Mouse (Mus musculus): ENCODE measurements at regions not wholly inside any gene's neighbourhood (a gene's known extent, or its start where the extent isn't known, plus 50 kb on each side); places are given as distances from the start of the nearest gene placed in this dataset.

- peak; percentile 27 for DNase-seq (ENCODE audit: low spot score)
Observed at GRCm38 (mm10) chr1:186444701-186445131, 261.1 kb downstream of the Tgfb2 start.

GRCm38 (mm10) chr1:186442160-186442559, 263.6 kb downstream of the Tgfb2 start:
- DNase-seq (ENCODE audit: low spot score): no peak

- no peak for DNase-seq (ENCODE audit: low spot score)
Observed at GRCm38 (mm10) chr1:186435336-186435972, 270.3 kb downstream of the Tgfb2 start.

- no peak for DNase-seq (ENCODE audit: low spot score)
Observed at GRCm38 (mm10) chr1:186434782-186435181, 271.0 kb downstream of the Tgfb2 start.

GRCm38 (mm10) chr1:186434007-186434406, 271.8 kb downstream of the Tgfb2 start:
- DNase-seq (ENCODE audit: low spot score): no peak

- DNase-seq (ENCODE audit: low spot score): no peak
Observed at GRCm38 (mm10) chr1:186433169-186433665, 272.6 kb downstream of the Tgfb2 start.

GRCm38 (mm10) chr1:186425421-186425820, 280.4 kb downstream of the Tgfb2 start:
- DNase-seq (ENCODE audit: low spot score): no peak

- no peak for DNase-seq (ENCODE audit: low spot score)
Observed at GRCm38 (mm10) chr1:186424084-186424483, 281.7 kb downstream of the Tgfb2 start.

- DNase-seq (ENCODE audit: low spot score): no peak
Observed at GRCm38 (mm10) chr1:186417101-186417500, 288.7 kb downstream of the Tgfb2 start.

- DNase-seq (ENCODE audit: low spot score): no peak
Observed at GRCm38 (mm10) chr1:186415321-186415720, 290.5 kb downstream of the Tgfb2 start.

- DNase-seq (ENCODE audit: low spot score): no peak
Observed at GRCm38 (mm10) chr1:186413886-186414245, 291.9 kb downstream of the Tgfb2 start.

- DNase-seq (ENCODE audit: low spot score): no peak
Observed at GRCm38 (mm10) chr1:186413064-186413885, 292.5 kb downstream of the Tgfb2 start.

- no peak for DNase-seq (ENCODE audit: low spot score)
Observed at GRCm38 (mm10) chr1:186412296-186412695, 293.5 kb downstream of the Tgfb2 start.

- DNase-seq (ENCODE audit: low spot score): no peak
Observed at GRCm38 (mm10) chr1:186408986-186409441, 291.9 kb upstream of the Lyplal1 start.

- DNase-seq (ENCODE audit: low spot score): no peak
Observed at GRCm38 (mm10) chr1:186407656-186408055, 290.5 kb upstream of the Lyplal1 start.

- DNase-seq (ENCODE audit: low spot score): no peak
Observed at GRCm38 (mm10) chr1:186405693-186406092, 288.6 kb upstream of the Lyplal1 start.

- no peak for DNase-seq (ENCODE audit: low spot score)
Observed at GRCm38 (mm10) chr1:186399762-186400161, 282.7 kb upstream of the Lyplal1 start.

GRCm38 (mm10) chr1:186393005-186393404, 275.9 kb upstream of the Lyplal1 start:
- DNase-seq (ENCODE audit: low spot score): no peak

- no peak for DNase-seq (ENCODE audit: low spot score)
Observed at GRCm38 (mm10) chr1:186384440-186384839, 267.3 kb upstream of the Lyplal1 start.

- DNase-seq (ENCODE audit: low spot score): no peak
Observed at GRCm38 (mm10) chr1:186383453-186383852, 266.3 kb upstream of the Lyplal1 start.

GRCm38 (mm10) chr1:186383006-186383405, 265.9 kb upstream of the Lyplal1 start:
- DNase-seq (ENCODE audit: low spot score): no peak

- DNase-seq (ENCODE audit: low spot score): no peak
Observed at GRCm38 (mm10) chr1:186379938-186380847, 263.1 kb upstream of the Lyplal1 start.
